Mouse (Mus musculus): Measurements from ENCODE around the gene Rab2b. TPM values are rescaled to one million over a fixed set of nuclear protein-coding genes. Genes with fewer than 3 reads are reported as not detected.
"Not testable (repeated sequence)": the region's sequence is repeated elsewhere in the genome, so short reads cannot be mapped to it uniquely, and the experiment has no call there.

Gene Rab2b
- polyA plus RNA-seq, 1 experiment from 2014 or later = 38.5 TPM

DNA sequence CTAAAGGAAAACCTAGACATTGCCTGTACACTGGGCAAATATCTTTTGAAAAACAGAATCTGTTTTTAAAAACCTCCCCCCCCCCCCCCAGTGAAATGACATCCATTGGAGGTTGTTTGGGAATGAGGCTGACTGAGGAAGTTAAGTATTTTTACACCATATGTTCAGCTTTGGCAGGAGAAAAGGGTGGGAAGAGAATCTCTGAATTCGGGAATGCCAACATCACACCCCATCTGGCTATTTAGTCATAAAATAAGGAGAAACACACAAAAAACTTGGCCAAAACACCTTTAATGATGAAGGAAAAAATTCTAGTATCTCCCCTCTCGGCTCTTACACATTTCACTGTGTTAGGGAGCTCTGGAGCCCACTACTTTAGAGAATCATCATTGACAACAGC, 31.6 kb upstream of the Rab2b start:
- H3K9ac ChIP-seq (replicated peaks) = no peak overlapping the region
- peaks cover 67% of the 10 kb centered on the region for H3K36me3 ChIP-seq
- H3K9me3 ChIP-seq = no peaks in the 10 kb centered on the region
- H3K27me3 ChIP-seq = no peaks in the 10 kb centered on the region
- H3K4me2 ChIP-seq (replicated peaks) = no peak overlapping the region
- no peak for ATAC-seq (ENCODE audit: low FRiP score, low read depth)
- H3K4me1 ChIP-seq = peaks cover 41% of the 10 kb centered on the region
- H3K4me3 ChIP-seq = no peak overlapping the region
- no peak overlapping the region for H3K27ac ChIP-seq (replicated peaks)
- 91% methylated on average over 2 of the region's 2 CpGs for WGBS

DNA sequence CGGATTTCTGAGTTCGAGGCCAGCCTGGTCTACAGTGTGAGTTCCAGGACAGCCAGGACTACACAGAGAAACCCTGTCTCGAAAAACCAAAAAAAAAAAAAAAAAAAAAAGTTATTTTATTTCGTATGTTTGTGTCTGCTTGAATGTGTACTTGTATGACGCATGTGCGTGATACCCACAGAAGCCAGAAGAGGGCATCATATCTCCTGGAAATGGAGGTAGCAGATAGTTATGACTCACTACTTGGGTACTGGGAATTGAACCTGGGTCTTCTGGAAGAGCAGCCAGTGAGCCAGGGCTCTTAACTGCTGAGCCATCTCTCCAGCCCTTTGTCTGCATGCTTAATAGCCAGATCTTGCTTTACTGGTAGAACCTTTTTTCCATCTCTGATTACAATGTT, 31.0 kb upstream of the Rab2b start:
- 96% methylated on average over 6 of the region's 6 CpGs for WGBS
- H3K9ac ChIP-seq (replicated peaks); H3K9me3 ChIP-seq; H3K4me3 ChIP-seq; H3K4me2 ChIP-seq (replicated peaks); ATAC-seq (ENCODE audit: low FRiP score, low read depth); H3K27ac ChIP-seq (replicated peaks); H3K27me3 ChIP-seq: not testable (repeated sequence)
- peaks cover 38% of the 10 kb centered on the region for H3K4me1 ChIP-seq
- H3K36me3 ChIP-seq = peaks cover 66% of the 10 kb centered on the region

DNA sequence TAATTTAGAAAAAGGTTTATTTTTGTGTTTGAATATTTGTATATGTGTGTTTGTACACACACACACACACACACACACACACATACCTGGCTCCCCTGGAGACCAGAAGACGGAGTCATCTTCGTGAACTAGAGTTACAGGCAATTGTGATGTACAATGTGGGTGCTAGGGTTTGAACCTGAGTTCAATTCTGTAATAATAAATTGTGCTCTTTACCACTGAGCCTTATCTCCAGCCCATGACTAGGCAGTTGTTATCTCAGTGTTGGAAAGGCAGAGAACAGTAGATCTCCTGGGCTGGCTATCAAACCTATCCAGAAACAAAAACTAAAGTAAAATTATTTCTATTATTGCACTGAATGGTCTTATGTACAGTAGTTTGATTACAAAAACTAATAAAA, 26.8 kb upstream of the Rab2b start:
- Histone ChIP-seq H3K36me3 (peaks cover 23% of the 10 kb centered on the region), H3K27me3 (no peaks in the 10 kb centered on the region), H3K27ac (replicated peaks) (no peak overlapping the region), H3K4me3 (no peak overlapping the region), H3K9me3 (no peaks in the 10 kb centered on the region), H3K4me1 (peaks cover 8% of the 10 kb centered on the region), H3K4me2 (replicated peaks) (no peak overlapping the region), H3K9ac (replicated peaks) (no peak overlapping the region)
- WGBS = 97% methylated on average over 2 of the region's 2 CpGs
- no peak for ATAC-seq (ENCODE audit: low FRiP score, low read depth)

DNA sequence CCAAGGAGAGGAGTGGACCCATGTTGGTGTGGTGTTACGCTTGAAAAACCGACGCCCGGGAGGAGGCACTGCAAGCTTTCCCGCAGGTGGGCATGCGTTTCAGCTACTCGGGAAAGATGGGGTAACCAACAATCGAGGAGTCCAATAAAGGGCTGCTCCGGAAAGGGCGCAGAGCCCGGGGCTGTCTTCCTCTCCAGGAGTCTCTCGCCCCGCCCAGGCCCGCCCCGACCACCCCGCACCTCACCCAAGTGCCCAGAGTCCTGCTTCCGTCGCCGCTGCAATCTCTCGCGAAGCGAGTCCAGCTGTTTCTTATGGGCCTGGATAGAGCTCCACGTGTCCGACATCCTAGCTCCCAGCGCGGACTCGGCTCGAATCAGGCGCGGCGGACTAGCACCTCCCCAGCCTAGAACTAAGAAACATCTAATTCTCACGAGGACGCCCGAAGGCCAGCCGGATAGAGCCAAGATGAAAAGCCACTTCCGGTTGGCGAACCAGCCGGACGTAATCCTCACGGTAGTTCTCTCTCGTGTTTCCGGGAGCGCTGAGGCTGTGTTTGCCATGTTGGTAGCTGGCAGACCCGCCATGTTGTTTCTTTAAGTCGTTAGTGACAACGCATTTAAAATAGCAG, 25.4 kb upstream of the Rab2b start, which contains the start of gene Mettl3:
TSS of gene Mettl3 (minus strand) at position 485 of the 628 bp plus-strand sequence.
- no peaks in the 10 kb centered on the region for H3K27me3 ChIP-seq
- no peaks in the 10 kb centered on the region for H3K9me3 ChIP-seq
- peak within 1 kb of the TSS; percentile 60 for H3K4me3 ChIP-seq
- peak; percentile 96 for ATAC-seq (ENCODE audit: low FRiP score, low read depth)
- 0% methylated on average over 46 of the region's 46 CpGs for WGBS
- H3K4me1 ChIP-seq = peaks cover 8% of the 10 kb centered on the region
- peak within 1 kb of the TSS; percentile 67 for H3K4me2 ChIP-seq (replicated peaks)
- peaks cover 18% of the 10 kb centered on the region for H3K36me3 ChIP-seq
- peak within 1 kb of the TSS; percentile 89 for H3K27ac ChIP-seq (replicated peaks)
- H3K9ac ChIP-seq (replicated peaks) = peak within 1 kb of the TSS; percentile 64

DNA sequence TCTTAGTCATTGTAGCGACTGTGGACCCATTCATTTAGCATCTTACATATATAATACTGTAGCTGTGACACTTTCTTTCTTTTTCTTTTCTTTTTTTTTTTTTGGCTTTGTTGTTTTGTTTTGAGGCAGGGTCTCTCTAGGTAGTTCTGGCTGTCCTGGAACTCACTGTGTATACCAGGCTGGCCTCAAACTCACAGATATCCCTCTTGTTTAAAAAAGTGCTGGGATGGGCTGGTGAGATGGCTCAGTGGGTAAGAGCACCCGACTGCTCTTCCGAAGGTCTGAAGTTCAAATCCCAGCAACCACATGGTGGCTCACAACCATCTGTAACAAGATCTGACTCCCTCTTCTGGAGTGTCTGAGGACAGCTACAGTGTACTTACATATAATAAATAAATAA, 24.2 kb upstream of the Rab2b start:
- not testable (repeated sequence) for H3K4me3 ChIP-seq; H3K27me3 ChIP-seq; H3K27ac ChIP-seq (replicated peaks); H3K4me1 ChIP-seq; ATAC-seq (ENCODE audit: low FRiP score, low read depth); H3K9me3 ChIP-seq; H3K9ac ChIP-seq (replicated peaks)
- Histone ChIP-seq H3K36me3 (peaks cover 18% of the 10 kb centered on the region), H3K4me2 (replicated peaks) (peak overlapping the region; percentile 67; the same call in 1 of the 2 replicates)
- WGBS = 86% methylated on average over 3 of the region's 3 CpGs

DNA sequence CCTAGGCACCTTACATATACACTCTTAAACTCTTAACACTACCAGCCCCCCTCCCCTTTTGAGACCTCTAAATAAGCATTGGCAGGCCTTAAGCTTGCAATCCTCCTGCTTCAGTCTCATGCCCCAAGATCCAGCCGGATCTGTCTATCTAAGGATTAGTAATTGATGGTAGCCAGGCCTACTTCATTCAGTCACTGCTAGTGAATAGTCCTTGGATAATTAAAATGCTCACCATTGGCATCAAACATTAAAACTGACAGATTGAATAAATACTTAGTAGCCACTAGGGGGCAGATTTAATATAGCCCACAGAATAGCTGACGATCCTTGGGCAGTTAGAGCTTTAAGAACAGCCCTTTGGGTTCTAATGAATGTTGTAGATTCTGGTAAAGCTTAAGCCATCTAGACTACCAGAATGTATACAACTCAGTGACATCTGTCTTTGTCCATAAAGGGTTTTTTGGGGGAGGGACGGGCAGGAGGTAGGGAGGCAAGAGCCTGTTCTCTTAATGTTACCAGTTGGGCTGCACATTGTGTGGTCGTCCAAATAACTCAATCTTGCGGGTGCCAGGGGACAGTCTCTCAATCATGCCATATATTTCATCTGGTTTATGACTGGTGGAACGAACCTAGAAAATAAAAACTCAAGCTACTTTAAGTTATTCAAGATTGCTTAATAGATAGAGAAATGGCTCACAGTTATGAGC, 16.4 kb upstream of the Rab2b start:
- ATAC-seq (ENCODE audit: low FRiP score, low read depth) = peak; percentile 66
- Histone ChIP-seq H3K27ac (replicated peaks) (no peak overlapping the region), H3K4me1 (no peaks in the 10 kb centered on the region), H3K36me3 (peaks cover 81% of the 10 kb centered on the region), H3K9me3 (no peaks in the 10 kb centered on the region), H3K27me3 (no peaks in the 10 kb centered on the region), H3K4me2 (replicated peaks) (no peak overlapping the region), H3K4me3 (no peak overlapping the region), H3K9ac (replicated peaks) (no peak overlapping the region)
- WGBS = 68% methylated on average over 6 of the region's 6 CpGs

DNA sequence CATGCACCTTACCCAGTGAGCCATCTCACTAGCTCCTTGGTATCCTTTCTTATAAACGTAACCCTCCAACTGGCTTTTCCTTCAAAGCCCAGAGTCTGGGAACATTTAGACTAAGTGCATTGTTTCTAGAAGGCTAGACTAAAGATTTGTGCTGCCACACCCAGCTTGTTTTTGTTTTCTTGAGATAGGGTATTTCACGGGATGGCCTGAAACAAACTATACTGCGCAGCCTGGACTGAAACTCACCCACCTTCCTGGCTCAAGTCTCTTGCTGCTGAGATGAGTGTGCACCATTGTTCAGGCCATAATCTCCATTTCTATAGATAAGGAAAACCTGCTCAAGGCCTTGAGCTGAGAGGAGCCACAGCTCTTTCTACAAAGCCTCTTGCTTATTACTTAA, 4.8 kb upstream of the Rab2b start:
- no peak for ATAC-seq (ENCODE audit: low FRiP score, low read depth)
- no peak overlapping the region for H3K4me2 ChIP-seq (replicated peaks)
- no peak overlapping the region; the same call in 1 of the 2 replicates for H3K27ac ChIP-seq (replicated peaks)
- H3K27me3 ChIP-seq = no peaks in the 10 kb centered on the region
- H3K9me3 ChIP-seq = no peaks in the 10 kb centered on the region
- no peak overlapping the region for H3K4me3 ChIP-seq
- peaks cover 8% of the 10 kb centered on the region for H3K4me1 ChIP-seq
- no peak overlapping the region for H3K9ac ChIP-seq (replicated peaks)
- H3K36me3 ChIP-seq = peaks cover 32% of the 10 kb centered on the region
- 93% methylated on average over 3 of the region's 3 CpGs for WGBS

DNA sequence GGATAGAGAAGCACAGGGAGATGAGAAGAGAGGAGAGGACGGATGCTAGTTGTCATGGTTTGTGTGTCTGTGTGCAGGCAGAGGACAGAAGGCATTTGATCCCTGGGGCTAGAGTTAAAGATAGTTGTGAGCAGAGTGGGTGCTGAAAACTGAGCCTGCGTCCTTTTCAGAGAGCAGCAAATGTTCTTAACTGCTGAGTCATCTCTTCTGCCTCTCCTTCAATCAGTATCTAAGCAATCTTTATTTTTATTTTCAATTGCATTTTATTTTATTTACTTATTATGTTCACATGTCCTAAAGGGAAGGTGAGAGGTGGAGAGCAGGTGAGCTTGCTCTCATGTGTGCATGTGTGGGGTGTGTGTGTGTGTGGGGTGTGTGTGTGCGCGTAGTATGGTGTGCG, 4.3 kb upstream of the Rab2b start:
- Histone ChIP-seq H3K4me3 (no peak overlapping the region), H3K4me1 (peaks cover 8% of the 10 kb centered on the region), H3K27me3 (no peaks in the 10 kb centered on the region), H3K9ac (replicated peaks) (no peak overlapping the region; the same call in 1 of the 2 replicates), H3K36me3 (peaks cover 28% of the 10 kb centered on the region), H3K9me3 (no peaks in the 10 kb centered on the region), H3K4me2 (replicated peaks) (no peak overlapping the region), H3K27ac (replicated peaks) (no peak overlapping the region)
- ATAC-seq (ENCODE audit: low FRiP score, low read depth) = no peak
- WGBS = 97% methylated on average over 5 of the region's 5 CpGs

DNA sequence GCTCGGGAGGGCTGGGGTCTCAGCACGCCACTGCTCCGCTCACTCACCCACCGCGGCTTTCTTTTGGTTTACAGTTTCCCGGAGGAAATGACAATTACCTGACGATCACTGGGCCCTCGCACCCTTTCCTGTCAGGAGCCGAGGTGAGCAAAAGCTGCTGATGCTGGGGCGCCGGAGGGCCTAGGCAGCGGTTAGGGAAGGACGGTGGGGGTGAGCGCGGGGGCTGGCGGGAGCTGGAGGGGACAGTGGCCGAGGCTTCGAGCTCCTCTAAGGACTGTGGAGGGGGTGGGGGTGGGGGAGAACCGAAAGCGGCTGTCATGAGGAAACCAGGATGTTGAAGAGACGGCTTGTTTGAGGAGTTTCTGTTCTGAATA, 389 bp upstream of the Rab2b start:
- Histone ChIP-seq H3K9ac (replicated peaks) (peak overlapping the region; percentile 89), H3K27me3 (no peaks in the 10 kb centered on the region), H3K4me2 (replicated peaks) (peak overlapping the region; percentile 71), H3K36me3 (peaks cover 11% of the 10 kb centered on the region; the same call in 1 of the 2 replicates), H3K27ac (replicated peaks) (peak overlapping the region; percentile 80), H3K4me1 (peaks cover 14% of the 10 kb centered on the region), H3K4me3 (peak overlapping the region; percentile 90), H3K9me3 (no peaks in the 10 kb centered on the region)
- peak; percentile 20 for ATAC-seq (ENCODE audit: low FRiP score, low read depth)
- WGBS = 0% methylated on average over 21 of the region's 21 CpGs

DNA sequence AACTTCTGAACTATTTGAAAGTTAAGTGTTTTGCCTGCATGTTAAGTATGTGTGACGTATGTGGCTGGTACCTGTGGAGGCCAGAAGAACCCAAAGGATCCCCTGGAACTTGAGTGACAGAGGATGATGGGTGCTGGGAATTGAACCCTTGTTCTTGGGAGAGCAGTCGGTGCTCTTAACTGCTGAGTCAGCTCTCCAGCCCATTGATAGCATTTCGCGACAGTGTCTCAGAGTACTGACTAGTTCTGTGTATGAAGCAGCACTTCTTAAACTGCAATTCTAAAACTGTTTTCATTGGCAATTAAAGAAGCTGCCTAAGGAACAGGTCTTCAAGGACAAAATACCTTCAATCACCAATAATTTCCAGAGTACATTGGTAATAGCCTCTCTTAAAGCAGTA, 2.1 kb downstream of the Rab2b start:
- 94% methylated on average over 4 of the region's 4 CpGs for WGBS

DNA sequence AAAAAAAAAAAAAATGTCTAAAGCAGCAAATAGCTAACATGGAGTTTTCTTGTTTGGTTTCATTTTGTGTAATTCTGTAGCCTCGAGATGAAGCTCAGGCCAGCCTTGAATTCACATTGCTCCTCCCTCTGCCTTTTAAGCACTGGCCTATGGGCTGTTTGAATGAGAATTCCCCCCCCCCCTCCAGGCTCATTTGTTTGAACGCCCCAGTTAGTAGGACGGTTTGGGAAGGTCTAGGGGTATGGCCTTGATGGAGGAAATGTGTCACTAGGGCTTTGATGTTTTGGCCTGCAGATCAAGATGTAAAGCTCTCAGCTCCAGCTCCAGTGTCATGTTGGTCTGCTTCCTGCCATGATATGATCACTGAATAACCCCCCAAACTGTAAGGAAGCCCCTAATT, 6.6 kb downstream of the Rab2b start:
- no peaks in the 10 kb centered on the region for H3K27me3 ChIP-seq
- H3K4me3 ChIP-seq = no peak overlapping the region
- H3K9ac ChIP-seq (replicated peaks) = no peak overlapping the region
- no peaks in the 10 kb centered on the region for H3K9me3 ChIP-seq
- H3K36me3 ChIP-seq = peaks cover 40% of the 10 kb centered on the region
- ATAC-seq (ENCODE audit: low FRiP score, low read depth) = no peak
- no peak overlapping the region for H3K27ac ChIP-seq (replicated peaks)
- no peaks in the 10 kb centered on the region for H3K4me1 ChIP-seq
- 63% methylated on average over 3 of the region's 3 CpGs for WGBS
- no peak overlapping the region for H3K4me2 ChIP-seq (replicated peaks)

More for the DNA sequence above, 2.1 kb downstream of the Rab2b start:
- no peak overlapping the region for H3K27ac ChIP-seq (replicated peaks)
- H3K4me1 ChIP-seq = peaks cover 14% of the 10 kb centered on the region
- H3K4me2 ChIP-seq (replicated peaks) = no peak overlapping the region
- H3K36me3 ChIP-seq = peaks cover 28% of the 10 kb centered on the region
- no peak for ATAC-seq (ENCODE audit: low FRiP score, low read depth)
- H3K9me3 ChIP-seq = no peaks in the 10 kb centered on the region
- no peaks in the 10 kb centered on the region for H3K27me3 ChIP-seq
- H3K4me3 ChIP-seq = no peak overlapping the region
- H3K9ac ChIP-seq (replicated peaks) = no peak overlapping the region

DNA sequence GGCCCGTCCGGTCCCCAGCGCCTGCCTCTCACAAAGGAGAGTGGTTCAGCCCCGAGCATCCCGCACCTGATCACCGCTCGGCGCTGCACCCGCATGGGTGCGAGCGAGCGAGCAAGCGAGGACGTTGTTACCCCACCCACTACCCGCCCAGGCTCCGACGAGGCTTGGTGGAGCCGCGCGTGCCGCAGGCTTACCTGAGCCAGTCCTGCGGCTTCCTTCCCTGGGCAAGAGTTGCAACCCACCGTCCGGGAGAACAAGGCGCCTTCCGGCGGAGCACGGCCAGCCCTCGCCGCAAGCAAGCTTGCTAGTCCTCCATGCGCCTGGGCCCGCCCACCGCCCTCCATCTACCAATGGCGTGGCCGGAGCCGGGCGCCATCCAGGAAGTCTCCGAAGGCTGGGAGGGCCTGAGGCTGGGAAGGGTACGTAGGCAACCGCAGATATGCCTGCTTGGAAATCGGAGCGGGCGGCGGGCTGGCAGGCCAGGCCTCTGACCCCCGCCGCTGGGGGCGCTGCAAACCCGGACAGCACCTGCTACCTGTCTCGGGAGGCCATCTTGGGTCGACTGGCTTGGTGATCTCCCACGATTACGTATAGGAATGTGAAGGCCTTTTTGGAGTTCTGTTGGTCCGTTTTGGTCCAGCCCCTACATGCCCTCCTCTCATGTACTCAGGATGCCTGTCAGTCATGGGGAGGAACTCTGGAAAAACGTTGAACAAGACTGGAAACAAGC, 21.7 kb downstream of the Rab2b start, which contains the start of gene Chd8:
TSS of gene Chd8 (minus strand) at position 297 of the 730 bp plus-strand sequence.
- peak within 1 kb of the TSS; percentile 93 for H3K4me3 ChIP-seq
- H3K36me3 ChIP-seq = peaks cover 5% of the 10 kb centered on the region; the same call in 1 of the 2 replicates
- peak; percentile 100 for ATAC-seq (ENCODE audit: low FRiP score, low read depth)
- peak within 1 kb of the TSS; percentile 78 for H3K9ac ChIP-seq (replicated peaks)
- no peaks in the 10 kb centered on the region for H3K27me3 ChIP-seq
- under 1% methylated on average over 54 of the region's 54 CpGs for WGBS
- H3K27ac ChIP-seq (replicated peaks) = peak within 1 kb of the TSS; percentile 93
- H3K4me1 ChIP-seq = peaks cover 22% of the 10 kb centered on the region
- no peaks in the 10 kb centered on the region for H3K9me3 ChIP-seq
- peak within 1 kb of the TSS; percentile 79 for H3K4me2 ChIP-seq (replicated peaks)

All from midbrain, embryonic 12.5 days (tissue).